Mouse (Mus musculus) limb, embryonic 10.5 days (tissue): ENCODE measurements around the gene Il16. TPM values are rescaled to one million over a fixed set of nuclear protein-coding genes. Genes with fewer than 3 reads are reported as not detected.

Experiments
- DNase-seq: peaks from one replicate; pipeline ENCODE4 v3.0.0-alpha.2; 2017; ENCODE audit warnings: low spot score
- H3K27ac ChIP-seq: fragments of 300-500 bp; sonication (generic); 2 replicates; pipeline ENCODE4 v1.5.1; 2016; ENCODE audit warnings: mild to moderate bottlenecking
- H3K27me3 ChIP-seq: fragments of 300-500 bp; sonication (generic); 2 replicates; pipeline ENCODE4 v1.6.1; 2016; ENCODE audit warnings: low read depth, mild to moderate bottlenecking; ENCODE audit not compliant: poor library complexity, severe bottlenecking
- H3K36me3 ChIP-seq: fragments of 300-500 bp; sonication (generic); 2 replicates; pipeline ENCODE4 v1.6.1; 2016; ENCODE audit warnings: mild to moderate bottlenecking, moderate library complexity
- H3K4me1 ChIP-seq: fragments of 300-500 bp; sonication (generic); 2 replicates; pipeline ENCODE4 v1.6.1; 2016
- H3K4me3 ChIP-seq: fragments of 300-500 bp; sonication (generic); 2 replicates; pipeline ENCODE4 v1.5.1; 2016; ENCODE audit warnings: mild to moderate bottlenecking, moderate library complexity
- H3K9me3 ChIP-seq: fragments of 300-500 bp; sonication (generic); replicated peaks from 2 replicates; pipeline ENCODE4 v1.6.1; 2016; ENCODE audit warnings: mild to moderate bottlenecking
- WGBS: fragments of 180-500 bp; shearing (Covaris S2); methylation state at CpG from one replicate; pipeline ENCODE4 v1.1.7; 2016; 5-methylcytosine and 5-hydroxymethylcytosine counted together
- polyA plus RNA-seq: library from polyadenylated mRNA; unstranded; fragments of >200 nt; fragmentation: Nextera tagmentation; extraction: Ambion mirVana; gene quantifications from 2 replicates; pipeline ENCODE4 v1.2.1, GENCODE M21; 2016

Gene Il16
- polyA plus RNA-seq, 1 experiment from 2014 or later: 3.4 TPM

DNA sequence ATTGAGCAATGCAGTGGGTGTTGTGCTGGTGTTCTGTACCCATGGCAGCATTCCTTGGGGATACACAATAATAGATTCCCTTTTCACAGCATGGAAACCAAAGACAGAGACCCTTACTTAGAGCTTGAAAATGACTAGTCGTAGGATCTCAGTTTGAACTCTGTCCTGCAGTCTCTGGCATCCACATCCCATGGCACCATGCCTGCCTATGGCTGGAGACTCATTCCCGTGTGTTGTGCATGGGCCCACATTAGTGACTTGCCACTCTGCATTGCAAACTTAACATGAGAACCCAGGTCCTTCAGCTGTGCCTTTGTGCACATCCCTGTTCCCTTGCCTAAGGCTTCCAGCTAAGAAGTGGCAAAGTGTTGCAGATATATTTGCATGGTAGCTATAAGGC lies 100.8 kb downstream of the Il16 start:
- WGBS: 89% methylated on average over 2 of the region's 2 CpGs
- no peak overlapping the region for H3K4me3 ChIP-seq
- H3K27me3 ChIP-seq: no peaks in the 10 kb centered on the region
- H3K4me1 ChIP-seq: no peaks in the 10 kb centered on the region
- no peak for DNase-seq
- H3K36me3 ChIP-seq: peaks cover 19% of the 10 kb centered on the region
- H3K27ac ChIP-seq: no peak overlapping the region
- no peaks in the 10 kb centered on the region for H3K9me3 ChIP-seq

DNA sequence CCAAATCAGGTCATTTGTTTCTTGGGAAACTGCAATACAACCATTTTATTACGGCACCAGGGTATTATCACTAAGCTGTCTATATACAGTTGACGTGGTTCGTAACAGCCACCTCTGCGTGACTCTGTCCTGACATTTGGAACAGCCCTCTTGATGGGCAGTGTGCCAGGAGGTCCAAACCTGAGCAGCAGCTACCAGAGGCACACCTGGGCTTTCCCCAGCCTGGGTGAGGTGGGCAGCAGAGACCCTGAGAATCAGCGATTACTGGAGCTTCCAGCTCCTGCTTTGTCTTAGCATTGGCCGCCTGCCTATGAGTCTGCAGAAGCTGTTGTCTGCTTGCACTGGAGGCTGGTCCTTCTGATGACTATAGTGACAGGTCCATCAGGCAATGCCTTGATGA lies 101.9 kb downstream of the Il16 start:
- no peak overlapping the region for H3K27ac ChIP-seq
- 90% methylated on average over 6 of the region's 6 CpGs for WGBS
- no peaks in the 10 kb centered on the region for H3K9me3 ChIP-seq
- H3K36me3 ChIP-seq: peaks cover 29% of the 10 kb centered on the region
- DNase-seq: no peak
- H3K4me1 ChIP-seq: no peaks in the 10 kb centered on the region
- H3K4me3 ChIP-seq: no peak overlapping the region
- no peaks in the 10 kb centered on the region for H3K27me3 ChIP-seq

DNA sequence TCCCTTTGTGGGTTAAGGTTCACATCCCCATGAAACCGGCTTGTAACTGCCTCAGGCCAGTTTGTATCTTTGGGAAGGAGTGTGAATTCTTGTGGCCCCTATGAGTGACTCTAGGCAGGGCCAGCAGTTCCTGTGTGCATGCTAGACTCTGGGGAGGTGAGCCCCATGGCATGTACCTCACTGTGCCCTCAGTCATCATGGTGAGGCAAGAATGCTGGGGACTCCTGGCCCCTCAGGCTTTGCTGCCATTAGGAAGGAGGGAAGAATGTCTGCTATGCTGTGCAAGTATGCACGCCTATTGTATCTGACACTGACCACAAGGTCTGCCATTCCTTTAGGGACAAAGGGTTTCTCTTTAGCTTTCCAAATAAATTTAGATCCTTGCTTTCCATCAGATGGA lies 104.4 kb downstream of the Il16 start:
- H3K4me1 ChIP-seq: no peaks in the 10 kb centered on the region
- no peak overlapping the region for H3K4me3 ChIP-seq
- H3K36me3 ChIP-seq: peaks cover 51% of the 10 kb centered on the region
- no peak overlapping the region for H3K27ac ChIP-seq
- no peak for DNase-seq
- no peaks in the 10 kb centered on the region for H3K9me3 ChIP-seq
- no peaks in the 10 kb centered on the region for H3K27me3 ChIP-seq
- 84% methylated on average over 2 of the region's 2 CpGs for WGBS

DNA sequence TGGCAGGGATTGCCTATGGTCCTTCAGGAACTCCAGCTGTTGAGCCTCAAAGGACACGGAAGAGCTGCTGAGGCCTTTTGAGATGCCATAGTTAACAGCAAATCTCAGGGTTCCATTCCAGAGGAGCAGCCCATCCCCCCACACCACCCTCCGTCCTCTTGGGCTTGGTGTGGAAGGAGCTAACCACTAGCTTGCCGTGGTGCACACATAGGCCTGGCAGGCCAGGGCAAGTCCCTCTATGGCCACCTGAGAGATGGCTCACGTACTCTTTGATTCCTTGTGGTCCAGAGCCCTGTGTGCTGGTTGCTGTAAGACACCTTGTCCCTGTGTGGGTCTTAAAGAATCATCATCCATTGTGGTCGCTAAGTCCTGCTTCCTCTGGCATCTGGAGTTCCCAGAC lies 104.9 kb downstream of the Il16 start:
- Histone ChIP-seq H3K9me3 (no peaks in the 10 kb centered on the region), H3K4me3 (no peak overlapping the region), H3K27me3 (no peaks in the 10 kb centered on the region), H3K27ac (no peak overlapping the region), H3K4me1 (no peaks in the 10 kb centered on the region), H3K36me3 (peaks cover 51% of the 10 kb centered on the region)
- DNase-seq: no peak
- WGBS: 92% methylated on average over 5 of the region's 5 CpGs

DNA sequence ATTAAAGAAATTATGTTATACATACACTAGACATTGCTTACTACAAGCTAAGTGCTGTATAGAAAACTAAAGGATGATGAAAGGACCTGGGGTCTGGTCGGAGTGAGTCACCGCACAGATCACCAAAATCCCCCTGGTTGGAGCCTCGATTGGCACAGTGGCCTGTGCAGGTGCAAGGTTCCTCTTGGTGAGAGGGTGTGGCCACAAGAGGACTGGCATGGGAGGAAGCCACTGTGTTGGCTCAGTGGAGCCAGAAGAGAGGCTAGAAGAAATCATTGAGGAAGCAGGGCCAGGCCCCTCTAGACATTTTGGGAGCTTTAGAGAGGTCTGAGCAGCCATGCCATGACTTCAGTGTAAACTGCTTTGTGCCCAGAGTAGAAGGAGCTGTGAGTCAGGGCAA lies 106.4 kb downstream of the Il16 start:
- DNase-seq: no peak
- WGBS: 88% methylated on average over 3 of the region's 3 CpGs
- peaks cover 51% of the 10 kb centered on the region for H3K36me3 ChIP-seq

DNA sequence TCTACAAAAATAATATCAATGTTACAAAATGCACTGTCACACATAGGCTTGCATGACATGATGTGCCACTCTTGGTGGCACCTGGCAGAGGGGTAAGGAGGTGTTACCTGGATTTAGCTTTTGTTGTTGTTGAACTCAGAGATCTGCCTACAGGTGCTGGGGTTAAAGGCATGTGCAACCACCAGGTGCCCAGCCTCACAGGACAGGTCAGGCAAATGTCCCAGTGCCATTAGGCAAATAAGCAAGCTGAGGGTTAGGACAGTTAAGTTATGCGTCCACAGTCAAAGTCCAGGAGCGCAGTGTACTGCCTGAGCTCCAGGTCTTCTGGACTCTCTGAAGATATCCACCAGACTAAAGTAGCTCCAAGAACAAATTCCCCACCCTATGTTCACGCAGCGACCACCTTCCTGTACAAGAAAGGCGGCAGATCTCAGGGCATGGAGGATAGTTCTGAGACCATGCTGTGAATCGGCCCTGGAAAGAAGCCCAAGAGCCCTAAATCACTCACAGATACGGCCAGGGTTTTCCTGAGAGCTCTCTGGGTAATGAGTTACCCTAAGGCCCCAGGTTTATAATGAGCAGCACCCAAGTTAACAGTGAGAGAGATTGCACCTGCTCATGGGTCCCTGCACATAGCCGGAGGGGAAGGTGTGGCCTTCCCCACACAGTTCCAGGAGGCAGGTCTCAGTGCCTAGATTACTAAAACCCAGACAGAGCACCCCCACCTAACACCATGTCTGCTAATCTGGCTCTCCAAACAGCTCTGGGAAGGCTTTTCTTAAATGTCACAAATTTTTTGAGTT lies 107.5 kb downstream of the Il16 start:
- 89% methylated on average over 8 of the region's 8 CpGs for WGBS
- Histone ChIP-seq H3K27ac (no peak overlapping the region), H3K4me1 (peaks cover under 1% of the 10 kb centered on the region), H3K36me3 (peaks cover 47% of the 10 kb centered on the region), H3K4me3 (no peak overlapping the region), H3K27me3 (no peaks in the 10 kb centered on the region), H3K9me3 (no peaks in the 10 kb centered on the region)
- no peak for DNase-seq

More for the DNA sequence above, 106.4 kb downstream of the Il16 start:
- H3K4me3 ChIP-seq: no peak overlapping the region
- no peaks in the 10 kb centered on the region for H3K27me3 ChIP-seq
- H3K4me1 ChIP-seq: no peaks in the 10 kb centered on the region
- H3K9me3 ChIP-seq: no peaks in the 10 kb centered on the region
- H3K27ac ChIP-seq: no peak overlapping the region

DNA sequence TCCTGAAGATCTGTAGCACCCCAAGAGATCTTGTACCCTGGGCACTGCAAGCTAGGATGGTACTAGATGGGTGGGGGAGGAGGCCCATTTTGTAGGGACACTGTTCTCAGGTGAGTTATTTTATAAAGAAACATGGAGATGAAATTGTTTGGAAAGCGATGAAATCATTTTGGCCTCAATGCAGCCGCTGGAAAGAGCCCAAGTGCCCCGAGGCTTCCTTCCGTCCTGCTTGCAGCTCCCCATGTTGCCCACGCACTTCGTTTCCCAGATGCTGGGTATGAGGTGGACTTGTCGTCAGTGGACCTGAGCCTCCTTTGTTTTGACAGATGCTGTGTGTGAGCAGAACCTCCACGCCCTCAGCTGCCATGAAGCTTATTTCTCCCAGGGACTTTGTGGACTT lies 109.1 kb downstream of the Il16 start:
- H3K4me1 ChIP-seq: peaks cover 11% of the 10 kb centered on the region
- no peaks in the 10 kb centered on the region for H3K27me3 ChIP-seq
- peaks cover 47% of the 10 kb centered on the region for H3K36me3 ChIP-seq
- no peaks in the 10 kb centered on the region for H3K9me3 ChIP-seq
- H3K4me3 ChIP-seq: no peak overlapping the region
- no peak for DNase-seq
- no peak overlapping the region for H3K27ac ChIP-seq
- 93% methylated on average over 8 of the region's 8 CpGs for whole genome bisulfite sequencing

DNA sequence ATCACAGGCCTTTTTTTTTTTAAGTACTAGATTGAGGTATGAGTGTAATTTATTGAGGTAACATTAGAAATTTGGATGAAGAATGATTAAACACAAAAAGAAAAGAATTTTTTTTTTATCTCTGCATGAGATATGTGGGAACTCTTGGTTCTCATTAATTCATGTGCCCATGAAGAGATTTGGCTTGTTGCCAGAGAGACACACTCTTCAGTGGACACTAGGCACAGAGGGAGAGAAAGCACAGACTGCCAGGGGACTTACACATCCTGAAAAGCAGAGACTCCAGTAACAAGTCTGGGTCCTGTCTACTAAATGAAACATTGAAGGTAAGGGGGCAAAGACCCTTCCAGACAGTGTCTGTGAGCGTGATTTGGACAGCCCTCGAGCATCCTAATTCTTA lies 109.8 kb downstream of the Il16 start:
- Histone ChIP-seq H3K36me3 (peaks cover 41% of the 10 kb centered on the region), H3K4me1 (peaks cover 18% of the 10 kb centered on the region), H3K9me3 (no peaks in the 10 kb centered on the region), H3K27me3 (no peaks in the 10 kb centered on the region), H3K4me3 (no peak overlapping the region), H3K27ac (no peak overlapping the region)
- WGBS: 91% methylated on average over 2 of the region's 2 CpGs
- no peak for DNase-seq

DNA sequence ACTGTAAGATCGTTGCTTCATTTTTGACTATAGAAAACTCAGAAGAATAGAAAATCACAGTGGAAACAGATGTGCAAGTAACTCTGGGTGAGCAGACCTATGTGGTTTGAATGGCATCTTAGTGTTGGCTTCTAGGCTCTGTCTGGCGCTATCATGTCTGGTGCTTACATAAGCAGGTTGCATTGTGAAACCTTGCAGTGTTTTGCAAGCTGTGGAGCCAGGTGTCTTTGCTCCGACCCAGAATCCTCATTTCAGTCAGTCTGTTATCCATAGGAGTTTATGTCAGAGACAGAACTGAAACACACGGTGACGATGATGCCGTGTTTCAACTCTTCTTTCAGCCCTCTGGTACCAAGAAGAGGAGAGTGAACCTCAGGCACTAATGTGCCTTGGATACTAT lies 111.7 kb downstream of the Il16 start:
- H3K27ac ChIP-seq: no peak overlapping the region
- peaks cover 18% of the 10 kb centered on the region for H3K4me1 ChIP-seq
- H3K27me3 ChIP-seq: no peaks in the 10 kb centered on the region
- no peak for DNase-seq
- 91% methylated on average over 6 of the region's 6 CpGs for WGBS
- H3K4me3 ChIP-seq: no peak overlapping the region
- H3K36me3 ChIP-seq: peaks cover 23% of the 10 kb centered on the region
- H3K9me3 ChIP-seq: no peaks in the 10 kb centered on the region

DNA sequence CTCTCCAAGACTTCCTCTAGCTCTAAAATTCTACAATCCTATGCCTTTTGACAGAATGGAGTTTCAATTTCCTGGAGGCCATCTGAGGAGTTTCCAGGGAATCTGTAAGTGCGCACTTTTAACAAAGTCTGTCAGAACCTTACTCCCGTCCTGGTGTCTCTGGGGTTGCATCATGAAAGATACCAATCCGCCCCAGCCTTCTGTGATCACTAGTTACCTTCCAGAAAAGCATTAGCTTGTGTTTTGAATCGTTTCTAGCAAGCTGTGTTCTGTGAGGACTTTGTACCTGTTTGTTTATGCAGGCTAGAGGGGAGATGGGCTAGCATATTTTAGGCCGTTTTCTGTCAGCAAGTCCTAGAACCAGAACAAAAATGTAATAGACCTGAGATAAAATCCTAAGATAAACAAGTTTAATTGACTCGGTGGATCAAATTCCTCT lies 112.8 kb downstream of the Il16 start:
- no peaks in the 10 kb centered on the region for H3K9me3 ChIP-seq
- no peaks in the 10 kb centered on the region for H3K27me3 ChIP-seq
- H3K36me3 ChIP-seq: peaks cover 13% of the 10 kb centered on the region
- H3K4me3 ChIP-seq: peak overlapping the region; percentile 75
- WGBS: 55% methylated on average over 6 of the region's 6 CpGs
- no peak for DNase-seq
- peak overlapping the region; percentile 85; the same call in 1 of the 2 replicates for H3K27ac ChIP-seq
- H3K4me1 ChIP-seq: peaks cover 18% of the 10 kb centered on the region

DNA sequence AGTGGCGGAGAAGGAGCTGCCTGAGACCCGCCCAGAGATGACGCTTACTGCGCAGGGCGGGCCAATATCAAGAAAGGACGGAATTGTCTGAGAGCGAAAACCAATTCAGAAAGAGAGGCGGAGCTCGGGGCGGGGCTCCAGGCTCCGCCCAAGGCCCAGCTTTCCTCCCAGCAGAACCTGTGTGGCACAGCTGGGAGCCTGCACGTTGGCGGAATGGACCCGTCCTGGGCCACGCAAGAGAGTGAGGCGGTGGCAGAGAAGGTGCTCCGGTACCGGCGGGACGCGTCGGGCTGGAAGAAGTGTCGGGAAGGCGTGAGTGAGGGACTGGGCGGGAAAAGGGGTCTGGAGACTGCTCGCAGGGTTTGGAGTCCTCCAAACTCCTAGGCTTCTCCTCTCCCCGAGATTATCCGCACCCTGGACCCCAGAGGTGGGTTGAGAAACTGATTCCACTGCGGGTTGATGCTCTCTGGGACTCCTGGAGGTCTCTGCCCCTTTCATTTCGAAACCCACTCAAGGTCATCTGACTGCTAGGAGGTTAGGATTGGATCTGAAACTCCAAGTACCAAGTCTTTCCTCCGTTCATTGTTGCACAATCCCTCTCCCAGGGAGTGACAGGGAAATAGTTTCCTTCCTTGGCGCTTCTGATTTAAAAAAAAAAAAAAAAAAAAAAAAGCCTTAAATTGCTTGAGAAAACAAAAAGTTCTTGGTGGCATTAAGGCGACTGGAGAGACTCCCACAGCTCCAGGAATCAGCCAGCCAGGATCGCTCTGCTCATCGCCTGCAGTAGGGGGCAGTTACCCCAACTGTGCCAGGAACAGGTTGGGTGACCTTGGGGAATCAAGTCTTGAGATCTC lies 113.5 kb downstream of the Il16 start, which contains the start of gene Stard5:
Gene Stard5 (plus strand): TSS at position 132 of the 854 bp plus-strand sequence.
- Histone ChIP-seq H3K36me3 (peaks cover 7% of the 10 kb centered on the region), H3K27ac (peak within 1 kb of the TSS; percentile 85), H3K27me3 (no peaks in the 10 kb centered on the region), H3K4me3 (peak within 1 kb of the TSS; percentile 75), H3K9me3 (no peaks in the 10 kb centered on the region), H3K4me1 (peaks cover 18% of the 10 kb centered on the region)
- 1% methylated on average over 35 of the region's 35 CpGs for WGBS
- DNase-seq: peak; percentile 85

DNA sequence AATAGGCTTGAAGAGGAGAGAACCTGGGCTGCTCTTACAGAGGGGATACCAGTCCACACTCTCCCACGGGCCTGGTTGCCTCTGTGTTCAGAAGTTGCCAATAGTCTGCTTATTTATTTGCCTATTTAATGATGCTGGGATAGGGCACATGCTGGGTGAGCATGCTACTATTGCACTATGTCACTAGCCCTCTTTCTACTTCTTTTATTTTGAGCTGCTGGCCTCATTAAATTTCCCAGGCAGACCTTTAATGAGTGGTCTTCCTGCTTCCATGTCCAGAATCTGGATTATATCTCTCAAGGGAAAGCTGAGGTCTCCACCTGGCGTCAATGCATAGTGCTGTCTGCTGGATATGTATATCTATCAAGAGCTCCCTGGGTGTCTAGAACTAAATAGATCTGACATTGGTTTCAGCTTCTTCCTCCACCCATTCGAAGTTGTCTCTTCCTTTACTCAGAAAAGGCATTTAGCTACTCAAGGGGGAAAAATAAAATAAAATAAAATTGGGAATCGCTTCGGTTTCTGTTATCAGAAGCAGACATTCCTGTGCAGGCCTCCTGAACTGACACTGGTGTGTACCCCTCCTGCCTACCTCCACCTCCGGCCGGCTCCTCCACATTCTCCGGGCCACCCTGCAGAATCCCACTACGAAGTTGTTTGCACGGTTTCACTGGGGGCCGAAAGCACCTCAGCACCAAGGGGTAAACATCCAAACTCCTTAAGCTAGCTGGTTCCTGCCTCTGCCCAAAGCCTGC lies 114.3 kb downstream of the Il16 start:
- WGBS: 22% methylated on average over 11 of the region's 11 CpGs
- Histone ChIP-seq H3K36me3 (no peaks in the 10 kb centered on the region), H3K4me3 (peak overlapping the region; percentile 75), H3K27ac (peak overlapping the region; percentile 85), H3K27me3 (no peaks in the 10 kb centered on the region), H3K4me1 (peaks cover 18% of the 10 kb centered on the region), H3K9me3 (no peaks in the 10 kb centered on the region)
- DNase-seq: no peak
